Mouse (Mus musculus) heart, postnatal 0 days (tissue): Measurements from ENCODE around the gene Syt9.

Experiments used
- CTCF ChIP-seq: IDR thresholded peaks from 2 replicates; pipeline ENCODE4 v1.5.1; 2016; ENCODE audit warnings: antibody characterized with exemption, control low read depth, low read depth
- EP300 ChIP-seq: IDR thresholded peaks from 2 replicates; pipeline ENCODE4 v1.6.1; 2016; ENCODE audit warnings: antibody characterized with exemption, low read depth

GRCm38 (mm10) chr7:107521411-107521810 lies 150.9 kb downstream of the Syt9 start:
- TF ChIP-seq CTCF (no peak), EP300 (no peak)
